Mouse (Mus musculus) testis, adult 2 months (tissue): ENCODE results near the gene Rbpjl.

ENCODE experiments used
- CTCF ChIP-seq: fragments of 200-500 bp; IDR thresholded peaks from 2 replicates; pipeline ENCODE4 v1.5.1; 2012; ENCODE audit warnings: low read depth, mild to moderate bottlenecking, inconsistent platforms, low read length, moderate library complexity; ENCODE audit not compliant: control insufficient read depth, insufficient read depth, insufficient replicate concordance
- POLR2A ChIP-seq: fragments of 200-500 bp; IDR thresholded peaks from 2 replicates; pipeline ENCODE4 v1.6.1; 2012; ENCODE audit warnings: low read depth, mild to moderate bottlenecking, inconsistent platforms, low read length, moderate library complexity; ENCODE audit not compliant: control insufficient read depth

- TF ChIP-seq CTCF (no peak), POLR2A (no peak)
Observed at GRCm38 (mm10) chr2:164423464-164423863, 20.5 kb downstream of the Rbpjl start.
